Comparison of ENCODE assay signal across 16 mouse cellular contexts in genomic region chr4:64142963-64143362, GRCm38 (mm10).
DNase-seq lines count a peak whose midpoint lies in the region; ATAC-seq and TF ChIP-seq lines count a peak whose summit lies in the region.
"Had no signal": no experiment of that assay in that cellular context is flagged by ENCODE, and none has a peak within 500 bp of the region (broad histone marks: within the 10 kb centered on the region; RNA-seq: fewer than 3 reads in every experiment).

No protein-coding gene starts in this region.

- H3K4me3 ChIP-seq in heart, embryonic 13.5 days: no peak overlapping the region
- H3K4me3 ChIP-seq in liver, postnatal 0 days (ENCODE audit: low read depth, low read length): no peak overlapping the region
- H3K4me3 ChIP-seq: embryonic facial prominence, embryonic 12.5 days; midbrain, embryonic 12.5 days; neural tube, embryonic 13.5 days had no signal

- no peak for TF ChIP-seq CTCF in liver, postnatal 0 days (IDR thresholded peaks at IDR 0.05; ENCODE audit: low read depth)

- no peak overlapping the region for H3K9ac ChIP-seq in heart, embryonic 13.5 days
- H3K9ac ChIP-seq in liver, postnatal 0 days (replicated peaks): no peak overlapping the region
- H3K9ac ChIP-seq: embryonic facial prominence, embryonic 12.5 days; midbrain, embryonic 12.5 days; neural tube, embryonic 13.5 days had no signal

- H3K36me3 ChIP-seq in heart, embryonic 13.5 days: no peaks in the 10 kb centered on the region
- no peaks in the 10 kb centered on the region for H3K36me3 ChIP-seq in liver, postnatal 0 days (replicated peaks; ENCODE audit: insufficient read depth, low read length)
- H3K36me3 ChIP-seq: embryonic facial prominence, embryonic 12.5 days; midbrain, embryonic 12.5 days; neural tube, embryonic 13.5 days had no signal

- WGBS in heart, embryonic 13.5 days: 66% methylated on average over 2 of the region's 2 CpGs
- 63% methylated on average over 2 of the region's 2 CpGs for WGBS in liver, postnatal 0 days (ENCODE audit: insufficient replicate concordance)

- TF ChIP-seq EP300 in liver, postnatal 0 days (IDR thresholded peaks at IDR 0.05; ENCODE audit: low read depth): no peak

- H3K4me1 ChIP-seq in heart, embryonic 13.5 days: no peaks in the 10 kb centered on the region; the same call in 1 of the 2 replicates
- no peaks in the 10 kb centered on the region for H3K4me1 ChIP-seq in liver, postnatal 0 days (ENCODE audit: insufficient read depth)
- H3K4me1 ChIP-seq: embryonic facial prominence, embryonic 12.5 days; neural tube, embryonic 13.5 days had no signal

- intact Hi-C loops in heart, postnatal 14 days (cut with DNase I): no loop called here

- H3K27ac ChIP-seq in heart, embryonic 13.5 days (replicated peaks): 0 out of 2 replicates have a peak overlapping the region, but pooled peaks have one; percentile 8
- no peak overlapping the region for H3K27ac ChIP-seq in liver, postnatal 0 days (ENCODE audit: low read depth)
- H3K27ac ChIP-seq: embryonic facial prominence, embryonic 12.5 days; kidney, postnatal 0 days; midbrain, embryonic 12.5 days; neural tube, embryonic 13.5 days had no signal

- no peaks in the 10 kb centered on the region for H3K9me3 ChIP-seq in heart, embryonic 13.5 days
- no peaks in the 10 kb centered on the region for H3K9me3 ChIP-seq in liver, postnatal 0 days (ENCODE audit: low read length)
- H3K9me3 ChIP-seq: embryonic facial prominence, embryonic 12.5 days; midbrain, embryonic 12.5 days; neural tube, embryonic 13.5 days had no signal

- H3K4me2 ChIP-seq in heart, embryonic 13.5 days: no peak overlapping the region
- H3K4me2 ChIP-seq in liver, postnatal 0 days (ENCODE audit: low read depth, low read length): no peak overlapping the region
- H3K4me2 ChIP-seq: embryonic facial prominence, embryonic 12.5 days; midbrain, embryonic 12.5 days; neural tube, embryonic 13.5 days had no signal

- no peaks in the 10 kb centered on the region for H3K27me3 ChIP-seq in heart, embryonic 13.5 days (replicated peaks)
- H3K27me3 ChIP-seq in liver, postnatal 0 days (ENCODE audit: insufficient read depth, low read length): no peaks in the 10 kb centered on the region
- H3K27me3 ChIP-seq: embryonic facial prominence, embryonic 12.5 days; midbrain, embryonic 12.5 days; neural tube, embryonic 13.5 days had no signal

- no peak for DNase-seq in heart, postnatal 14 days
- DNase-seq in brain, adult 2 months (ENCODE audit: low read depth, low spot score): peak; percentile 87
- peak; percentile 35 for DNase-seq in cerebellum, adult 11 months
- peak; percentile 66 to 72 for DNase-seq in cerebellum, postnatal 10 days
- DNase-seq in urinary bladder, postnatal 4 days (ENCODE audit: low spot score in 2 of 2): no peak
- DNase-seq in spleen, postnatal 4 days (ENCODE audit: low spot score in 2 of 2): no peak
- no peak for DNase-seq in liver, postnatal 0 days
- DNase-seq: adrenal gland, adult 2 months; kidney, adult 11 months; liver; thymus, postnatal 36 days had no signal

- no peak for ATAC-seq in heart, embryonic 13.5 days (ENCODE audit: extremely low read depth, insufficient number of reproducible peaks, low FRiP score, low TSS enrichment)
- ATAC-seq in liver, postnatal 0 days: no peak

Comparison
In these comparisons a context has a peak if more than half of its experiments do, and no peak if none do; other contexts are left out.
1. DNase-seq: peak in brain, adult 2 months (single experiment), cerebellum, adult 11 months (single experiment) and cerebellum, postnatal 10 days (2 of 2); none in heart, postnatal 14 days (0 of 2), urinary bladder, postnatal 4 days (0 of 2), spleen, postnatal 4 days (0 of 2) and liver, postnatal 0 days (single experiment).